Mouse (Mus musculus): Measurements from ENCODE around the gene Tmcc3.
A peak's percentile ranks its signal among the peaks of the same experiment; 100 is the strongest.

The Tmcc3 gene

GRCm38 (mm10) chr10:94311511-94312006 is at the start of gene Tmcc3:
Gene Tmcc3, plus strand, starts transcription at chr10:94311949.
- no peak for DNase-seq (ENCODE audit: low read depth, low spot score)

DNA sequence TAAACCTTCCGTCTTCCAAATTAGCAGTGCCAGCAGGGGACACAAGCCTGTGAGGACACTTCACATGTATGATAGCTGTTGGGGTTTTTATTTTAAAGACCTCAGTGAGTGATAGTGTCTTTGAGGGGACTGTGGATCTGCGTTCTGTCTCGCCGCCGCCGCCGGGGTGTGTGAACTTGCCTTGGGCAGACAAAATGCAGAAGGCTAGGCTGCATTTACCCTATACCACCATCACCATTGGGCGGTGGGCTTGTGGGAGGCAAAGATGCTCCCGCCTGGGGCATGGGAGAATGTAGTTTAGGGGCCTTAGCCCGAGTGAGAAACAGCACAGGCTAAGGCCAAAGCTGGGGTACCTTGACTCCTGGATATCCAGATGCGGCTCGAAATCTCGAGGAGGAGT is 49.1 kb upstream of the Tmcc3 start:
- DNase-seq (ENCODE audit: low read depth, low spot score), result no peak

DNA sequence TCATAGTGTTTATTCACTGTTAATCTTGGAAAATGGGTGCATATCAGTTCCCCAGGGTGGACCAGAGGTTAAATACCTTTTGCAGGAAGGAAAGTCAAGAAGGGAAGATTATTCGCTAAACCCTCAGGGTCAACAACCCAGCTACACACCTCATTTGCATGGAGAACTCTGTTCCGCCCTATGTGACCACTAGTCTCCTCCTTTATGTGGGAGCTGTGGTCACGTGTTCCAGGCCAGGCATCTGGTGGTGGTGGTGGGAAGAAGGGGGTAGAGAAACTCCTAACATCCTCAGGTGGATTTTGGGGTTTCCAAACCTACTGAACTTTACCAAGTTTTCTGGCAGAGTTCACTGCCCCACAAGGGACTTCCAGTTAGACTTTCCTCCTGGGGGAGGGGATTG is 48.5 kb upstream of the Tmcc3 start:
- no peak for DNase-seq (ENCODE audit: low read depth, low spot score)

- no peak for DNase-seq (ENCODE audit: low read depth, low spot score)
These were observed 45.9 kb upstream of the Tmcc3 start for GRCm38 (mm10) chr10:94265656-94266542.

DNA sequence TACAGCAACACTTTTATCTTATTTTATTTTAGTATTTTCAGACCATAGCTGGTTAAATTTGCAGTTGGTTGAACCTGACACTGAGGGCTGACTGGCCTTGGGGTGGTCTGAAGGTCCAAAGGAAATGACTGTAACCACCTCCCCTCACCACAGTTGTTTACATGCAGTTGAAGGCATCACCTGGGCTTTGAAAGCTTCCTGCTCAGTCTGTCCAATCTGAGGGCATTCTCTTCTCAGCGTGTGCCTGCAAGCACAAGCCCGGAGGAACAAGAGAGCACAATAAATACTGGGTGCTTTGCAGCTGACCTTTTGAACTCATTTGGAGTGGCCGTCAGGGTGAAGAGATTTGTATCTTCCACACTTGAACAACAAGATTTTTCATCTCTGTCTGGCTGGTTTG is 36.4 kb upstream of the Tmcc3 start:
- no peak for DNase-seq (ENCODE audit: low read depth, low spot score)

GRCm38 (mm10) chr10:94276511-94276910 is 35.2 kb upstream of the Tmcc3 start:
- DNase-seq (ENCODE audit: low read depth, low spot score), result no peak

DNA sequence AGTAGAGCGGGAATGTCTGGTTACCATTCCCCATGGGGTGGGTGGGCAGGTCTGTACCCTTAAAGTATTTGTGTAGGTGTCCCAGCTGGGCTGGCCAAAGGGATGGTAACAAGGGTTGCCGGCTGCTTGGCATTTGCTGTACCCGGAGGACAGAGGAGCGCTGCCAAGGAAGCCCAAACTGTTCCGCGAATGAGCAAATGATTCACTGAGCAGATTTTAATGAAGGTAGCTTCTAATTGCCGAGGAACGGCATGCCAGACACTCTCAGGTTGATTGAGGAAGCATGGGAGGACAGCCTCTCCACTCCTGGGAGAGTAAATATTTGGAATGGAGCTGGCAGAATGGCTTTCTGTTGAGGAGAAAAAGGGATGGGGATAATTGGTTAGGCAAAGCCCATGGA is 29.6 kb upstream of the Tmcc3 start:
- no peak for DNase-seq (ENCODE audit: low read depth, low spot score)

DNA sequence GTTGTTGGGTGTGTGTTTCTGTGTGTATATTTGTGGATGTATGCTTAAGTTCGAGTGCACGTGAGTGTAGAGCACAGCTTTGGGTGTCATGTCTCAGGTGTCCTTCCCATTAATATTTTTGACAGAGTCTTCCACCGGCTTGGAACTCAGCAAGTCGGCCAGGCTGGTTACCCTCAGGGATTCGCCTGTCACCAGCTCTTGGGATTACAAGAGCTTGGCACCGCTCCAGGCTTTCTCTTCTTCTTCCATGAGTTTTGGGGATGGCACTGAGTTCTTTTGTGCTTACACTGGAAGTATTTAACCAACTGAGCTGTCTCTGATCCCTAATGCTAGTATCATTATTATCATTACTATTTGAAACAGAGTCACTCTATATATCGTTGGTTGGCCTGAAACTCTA is 29.0 kb upstream of the Tmcc3 start:
- no peak for DNase-seq (ENCODE audit: low read depth, low spot score)

- no peak for DNase-seq (ENCODE audit: low read depth, low spot score)
These were observed 17.3 kb upstream of the Tmcc3 start for GRCm38 (mm10) chr10:94294437-94294836.

DNA sequence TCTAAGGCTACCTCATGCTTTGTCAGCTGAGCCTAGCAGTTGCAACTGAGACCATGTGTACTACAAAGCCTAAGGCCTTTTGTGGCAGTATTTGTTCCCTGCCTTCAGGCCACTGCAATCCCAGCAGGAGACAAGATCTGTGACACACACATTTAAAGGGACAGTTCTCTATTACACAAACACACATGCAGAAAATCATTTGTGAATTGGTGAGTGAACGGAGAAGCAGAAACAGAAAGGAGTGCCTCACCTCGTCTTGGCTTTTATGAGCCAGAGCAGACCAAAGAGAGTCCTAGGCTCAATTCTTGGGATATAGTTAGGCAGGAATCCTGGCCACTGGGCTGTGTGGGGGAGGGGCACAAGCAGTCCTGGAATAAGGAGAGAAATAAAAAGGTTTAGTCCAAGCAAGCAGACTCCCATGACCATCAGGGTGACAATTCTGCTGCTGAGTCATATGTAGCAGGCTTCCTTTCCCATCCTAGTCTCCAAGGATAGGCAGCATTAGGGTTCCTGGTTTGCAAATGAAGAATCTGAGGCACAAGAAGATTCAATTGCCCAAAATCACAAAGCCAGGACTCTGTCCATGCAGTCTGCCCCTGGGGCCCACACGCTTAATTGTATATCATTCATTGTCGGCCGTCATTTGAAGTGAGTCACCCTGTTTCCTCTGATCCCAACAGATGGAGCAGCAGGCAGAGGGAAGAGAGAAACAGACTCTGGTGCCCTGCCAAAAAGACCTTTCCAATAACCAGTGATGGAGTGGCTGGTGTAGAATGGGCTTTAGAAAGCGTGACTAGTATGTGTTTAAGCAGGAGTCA is 16.6 kb upstream of the Tmcc3 start:
- no peak for DNase-seq (ENCODE audit: low read depth, low spot score)

- DNase-seq (ENCODE audit: low read depth, low spot score), result no peak
These were observed 15.7 kb upstream of the Tmcc3 start for GRCm38 (mm10) chr10:94295923-94296605.

DNA sequence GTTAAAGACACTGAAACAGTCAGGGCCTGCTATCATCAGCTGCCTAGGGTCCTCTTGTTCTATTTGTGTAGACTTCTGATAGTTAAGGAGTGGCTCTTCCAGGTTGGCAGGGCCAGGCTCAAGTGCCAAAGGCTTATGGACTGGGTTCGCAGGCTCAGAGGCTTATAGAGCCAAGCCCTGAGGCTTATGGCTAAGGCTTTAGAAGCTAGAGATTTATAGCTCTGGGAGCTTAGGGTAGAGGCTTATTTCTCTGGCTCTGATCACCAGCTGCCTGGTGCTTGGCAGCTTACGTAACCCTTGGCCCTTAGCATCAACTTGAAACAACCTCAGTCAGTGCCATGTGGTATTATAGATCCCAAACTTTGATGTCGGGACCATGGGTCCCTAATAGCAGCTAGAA is 13.3 kb upstream of the Tmcc3 start, which contains the start of gene Gm4792:
Gene Gm4792, minus strand, starts transcription at position 233 of the 400 bp plus-strand sequence.
- DNase-seq (ENCODE audit: low read depth, low spot score), result no peak

DNA sequence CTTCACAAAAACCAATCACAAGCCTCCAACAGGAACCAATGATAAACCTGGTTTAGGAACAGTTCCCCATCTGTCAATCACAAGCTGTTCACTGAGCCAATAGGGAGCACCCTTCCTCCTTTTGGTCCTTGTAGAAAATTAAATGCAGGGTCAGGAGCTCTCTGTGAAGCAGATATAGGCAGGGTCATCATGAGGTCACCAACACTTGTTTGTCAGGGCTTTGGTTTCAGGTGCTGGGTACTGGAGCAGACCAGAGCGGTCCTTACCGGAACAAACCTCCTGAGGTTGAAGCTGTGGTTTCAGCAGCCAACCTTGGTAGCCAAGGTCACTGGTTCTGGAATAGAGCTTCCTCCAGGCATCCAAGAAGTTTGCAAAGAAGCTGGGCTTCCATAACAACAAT is 12.4 kb upstream of the Tmcc3 start:
- no peak for DNase-seq (ENCODE audit: low read depth, low spot score)

DNA sequence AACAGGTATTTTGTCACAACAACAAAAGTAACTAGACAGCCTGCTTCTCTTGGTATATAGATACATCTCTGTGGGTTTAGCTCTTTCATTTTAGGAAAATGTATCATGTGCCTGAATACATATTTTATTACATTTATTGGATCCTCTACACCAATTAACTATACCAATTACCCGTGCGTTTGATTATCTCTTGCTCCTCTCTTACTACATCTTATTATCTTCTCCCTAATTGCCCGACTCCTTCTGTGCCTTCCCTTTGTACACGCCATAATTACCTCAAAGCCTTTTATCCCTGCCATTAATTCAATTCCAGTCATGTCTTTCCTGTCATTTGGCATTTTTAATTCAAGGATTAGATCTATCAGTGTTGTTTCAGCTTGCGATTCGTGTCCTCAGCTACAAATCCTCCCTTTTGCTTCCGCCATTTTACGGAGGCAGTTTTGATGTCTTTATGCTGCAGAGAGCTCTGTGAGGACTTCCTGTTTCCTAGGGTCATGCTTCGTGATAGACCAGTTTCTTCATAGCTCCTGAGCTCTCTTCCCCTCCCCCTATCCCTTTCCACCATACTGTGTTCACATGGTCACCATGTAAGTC is 7.6 kb upstream of the Tmcc3 start:
- DNase-seq (ENCODE audit: low read depth, low spot score), result no peak

GRCm38 (mm10) chr10:94305526-94305925 is 6.2 kb upstream of the Tmcc3 start:
- DNase-seq (ENCODE audit: low read depth, low spot score), result peak; percentile 72

GRCm38 (mm10) chr10:94310499-94311267 is 1.1 kb upstream of the Tmcc3 start:
- no peak for DNase-seq (ENCODE audit: low read depth, low spot score)

- DNase-seq (ENCODE audit: low read depth, low spot score), result no peak
These were observed 412 bp downstream of the Tmcc3 start for GRCm38 (mm10) chr10:94312007-94312715.

- no peak for DNase-seq (ENCODE audit: low read depth, low spot score)
These were observed 1.4 kb downstream of the Tmcc3 start for GRCm38 (mm10) chr10:94313146-94313545.

- no peak for DNase-seq (ENCODE audit: low read depth, low spot score)
These were observed 6.8 kb downstream of the Tmcc3 start for GRCm38 (mm10) chr10:94318574-94318973.

DNA sequence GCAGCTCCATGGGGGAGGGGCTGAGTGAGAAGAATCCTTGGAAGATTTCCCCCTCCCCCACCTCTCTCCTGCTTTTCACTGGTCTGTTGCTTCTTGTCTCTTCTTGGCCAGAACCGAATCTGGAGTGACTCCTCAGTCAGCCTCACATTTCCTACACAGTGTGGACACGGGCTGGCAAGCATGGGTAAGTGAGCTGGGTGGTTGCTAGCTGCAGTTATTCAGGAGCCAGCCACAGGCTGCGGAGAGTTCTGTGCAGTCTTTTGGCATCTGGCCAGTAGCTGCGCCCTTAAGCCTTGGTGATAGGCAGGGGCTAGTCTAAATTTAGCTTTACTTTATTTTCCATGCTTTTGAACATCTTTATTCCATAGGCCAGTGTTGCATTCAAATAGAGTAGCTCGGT is 18.2 kb downstream of the Tmcc3 start:
- no peak for DNase-seq (ENCODE audit: low read depth, low spot score)

All from mesoderm, embryonic 11.5 days (tissue).